ENCODE assay signal across 8 mouse cellular contexts in genomic region chr2:26316576-26317246, GRCm38 (mm10). TPM values are rescaled to one million over a fixed set of nuclear protein-coding genes. Genes with fewer than 3 reads are reported as not detected.
DNase-seq lines count a peak whose midpoint lies in the region; ATAC-seq and TF ChIP-seq lines count a peak whose summit lies in the region.

No protein-coding gene starts in this region.

- WGBS in liver, embryonic 11.5 days: 82% methylated on average over 9 of the region's 9 CpGs
- 73% methylated on average over 9 of the region's 9 CpGs for WGBS in embryonic facial prominence, embryonic 10.5 days
- 36% methylated on average over 9 of the region's 9 CpGs for WGBS in hindbrain, embryonic 16.5 days
- WGBS in midbrain, postnatal 0 days: 41% methylated on average over 9 of the region's 9 CpGs

- peak overlapping the region; percentile 81 for H3K4me3 ChIP-seq in liver, embryonic 11.5 days (ENCODE audit: low read depth, low read length)
- peak overlapping the region; percentile 91 for H3K4me3 ChIP-seq in embryonic facial prominence, embryonic 10.5 days
- peak overlapping the region; percentile 93 for H3K4me3 ChIP-seq in hindbrain, embryonic 16.5 days (ENCODE audit: low read length)
- H3K4me3 ChIP-seq in midbrain, postnatal 0 days (ENCODE audit: low read depth, low read length): peak overlapping the region; percentile 83

- H3K9me3 ChIP-seq in liver, embryonic 11.5 days (ENCODE audit: control insufficient read depth, low read length): no peaks in the 10 kb centered on the region
- H3K9me3 ChIP-seq in embryonic facial prominence, embryonic 10.5 days: no peaks in the 10 kb centered on the region
- no peaks in the 10 kb centered on the region for H3K9me3 ChIP-seq in hindbrain, embryonic 16.5 days (ENCODE audit: control insufficient read depth, low read length)
- no peaks in the 10 kb centered on the region for H3K9me3 ChIP-seq in midbrain, postnatal 0 days (ENCODE audit: low read length)

- H3K4me1 ChIP-seq in liver, embryonic 11.5 days (replicated peaks; ENCODE audit: control insufficient read depth, insufficient read depth, low read length): peaks cover 26% of the 10 kb centered on the region
- peaks cover 77% of the 10 kb centered on the region for H3K4me1 ChIP-seq in embryonic facial prominence, embryonic 10.5 days
- peaks cover 50% of the 10 kb centered on the region for H3K4me1 ChIP-seq in hindbrain, embryonic 16.5 days (ENCODE audit: control insufficient read depth, insufficient read depth, low read depth, low read length)
- H3K4me1 ChIP-seq in midbrain, postnatal 0 days (ENCODE audit: insufficient read depth, low read length): peaks cover 27% of the 10 kb centered on the region

- no peaks in the 10 kb centered on the region for H3K36me3 ChIP-seq in liver, embryonic 11.5 days (ENCODE audit: control insufficient read depth, insufficient read depth, low read length)
- peaks cover 43% of the 10 kb centered on the region for H3K36me3 ChIP-seq in embryonic facial prominence, embryonic 10.5 days (replicated peaks)
- H3K36me3 ChIP-seq in hindbrain, embryonic 16.5 days (ENCODE audit: control insufficient read depth, insufficient read depth, low read length): no peaks in the 10 kb centered on the region
- no peaks in the 10 kb centered on the region for H3K36me3 ChIP-seq in midbrain, postnatal 0 days (ENCODE audit: insufficient read depth, low read length)

- peak overlapping the region; percentile 95 for H3K4me2 ChIP-seq in liver, embryonic 11.5 days
- H3K4me2 ChIP-seq in hindbrain, embryonic 16.5 days (ENCODE audit: low read length): peak overlapping the region; percentile 95
- peak overlapping the region; percentile 94 for H3K4me2 ChIP-seq in midbrain, postnatal 0 days (ENCODE audit: low read depth, low read length, poor library complexity, severe bottlenecking)

- H3K27me3 ChIP-seq in liver, embryonic 11.5 days (replicated peaks; ENCODE audit: control insufficient read depth, insufficient read depth, low read length): 0 out of 2 replicates have a peak, but pooled peaks cover 2% of the 10 kb centered on the region
- no peaks in the 10 kb centered on the region for H3K27me3 ChIP-seq in embryonic facial prominence, embryonic 10.5 days (replicated peaks; ENCODE audit: low read depth, poor library complexity, severe bottlenecking)
- H3K27me3 ChIP-seq in hindbrain, embryonic 16.5 days (replicated peaks; ENCODE audit: control insufficient read depth, insufficient read depth, low read length): no peaks in the 10 kb centered on the region
- H3K27me3 ChIP-seq in midbrain, postnatal 0 days (ENCODE audit: insufficient read depth, low read length): no peaks in the 10 kb centered on the region

- ATAC-seq in liver, embryonic 11.5 days (replicated peaks; ENCODE audit: low FRiP score): no peak
- no peak for ATAC-seq in hindbrain, embryonic 16.5 days
- no peak for ATAC-seq in midbrain, postnatal 0 days (ENCODE audit: low FRiP score)

- H3K9ac ChIP-seq in liver, embryonic 11.5 days (ENCODE audit: low read depth, low read length): no peak overlapping the region; the same call in 1 of the 2 replicates
- H3K9ac ChIP-seq in hindbrain, embryonic 16.5 days (ENCODE audit: low read depth, low read length): peak overlapping the region; percentile 96
- peak overlapping the region; percentile 98 for H3K9ac ChIP-seq in midbrain, postnatal 0 days (replicated peaks; ENCODE audit: low read length, poor library complexity, severe bottlenecking)

- DNase-seq in liver, embryonic 11.5 days (ENCODE audit: low spot score): no peak
- no peak for DNase-seq in liver
- no peak for DNase-seq in embryonic facial prominence, embryonic 10.5 days (ENCODE audit: low spot score)
- peak; percentile 35 for DNase-seq in midbrain, postnatal 0 days (ENCODE audit: low spot score)
- no peak for DNase-seq in adrenal gland, postnatal 36 days
- DNase-seq in left cerebral cortex, adult 9 months (ENCODE audit: low spot score in 2 of 2): no peak
- DNase-seq in urinary bladder, postnatal 14 days (ENCODE audit: low spot score): no peak

- H3K27ac ChIP-seq in liver, embryonic 11.5 days (ENCODE audit: low read depth, low read length): no peak overlapping the region
- peak overlapping the region; percentile 97 for H3K27ac ChIP-seq in embryonic facial prominence, embryonic 10.5 days (replicated peaks)
- peak overlapping the region; percentile 99 for H3K27ac ChIP-seq in hindbrain, embryonic 16.5 days (ENCODE audit: low read depth, low read length)
- H3K27ac ChIP-seq in midbrain, postnatal 0 days (ENCODE audit: low read depth, low read length): peak overlapping the region; percentile 91

- TF ChIP-seq CTCF in midbrain, postnatal 0 days (IDR thresholded peaks at IDR 0.05): no peak

RNA-seq across cellular contexts. Expression of gene Gpsm1, which starts 1.4 kb away (rescaled TPM):
- polyA plus RNA-seq in liver, embryonic 11.5 days (2014; fragmentation: Nextera tagmentation; extraction: Ambion mirVana): 17.0 and 18.9 TPM in 2 replicates
- polyA plus RNA-seq in embryonic facial prominence, embryonic 10.5 days (2016; fragmentation: Nextera tagmentation; extraction: Ambion mirVana): 96.7 and 97.2 TPM in 2 replicates
- 177 and 185 TPM in 2 replicates for polyA plus RNA-seq in hindbrain, embryonic 16.5 days (2015; fragmentation: Nextera tagmentation; extraction: Ambion mirVana)
- 286 and 298 TPM in 2 replicates for total RNA-seq in midbrain, postnatal 0 days (2014; rRNA removed)
- 162 and 163 TPM in 2 replicates for polyA plus RNA-seq in midbrain, postnatal 0 days (2015; fragmentation: Nextera tagmentation; extraction: Ambion mirVana)
- total RNA-seq in adrenal gland, postnatal 36 days (2021): 10 to 100 TPM; 14.5 to 14.7 TPM

RNA-seq across cellular contexts. Expression of gene Ccdc187, which starts 22.4 kb away (rescaled TPM):
- not detected in 2 replicates for polyA plus RNA-seq in liver, embryonic 11.5 days (2014; fragmentation: Nextera tagmentation; extraction: Ambion mirVana)
- 0.03 and 0.04 TPM in 2 replicates for polyA plus RNA-seq in embryonic facial prominence, embryonic 10.5 days (2016; fragmentation: Nextera tagmentation; extraction: Ambion mirVana)
- 0.15 and 0.19 TPM in 2 replicates for polyA plus RNA-seq in hindbrain, embryonic 16.5 days (2015; fragmentation: Nextera tagmentation; extraction: Ambion mirVana)
- 2.8 and 3.7 TPM in 2 replicates for total RNA-seq in midbrain, postnatal 0 days (2014; rRNA removed)
- 0.16 and 0.23 TPM in 2 replicates for polyA plus RNA-seq in midbrain, postnatal 0 days (2015; fragmentation: Nextera tagmentation; extraction: Ambion mirVana)
- under 1 TPM; 0.36 to 0.46 TPM for total RNA-seq in adrenal gland, postnatal 36 days (2021)

RNA-seq across cellular contexts. Expression of gene Dnlz, which starts 35.2 kb away (rescaled TPM):
- polyA plus RNA-seq in liver, embryonic 11.5 days (2014; fragmentation: Nextera tagmentation; extraction: Ambion mirVana): 23.0 and 23.8 TPM in 2 replicates
- polyA plus RNA-seq in embryonic facial prominence, embryonic 10.5 days (2016; fragmentation: Nextera tagmentation; extraction: Ambion mirVana): 31.5 and 32.2 TPM in 2 replicates
- 30.1 and 32.6 TPM in 2 replicates for polyA plus RNA-seq in hindbrain, embryonic 16.5 days (2015; fragmentation: Nextera tagmentation; extraction: Ambion mirVana)
- 27.4 and 34.3 TPM in 2 replicates for total RNA-seq in midbrain, postnatal 0 days (2014; rRNA removed)
- polyA plus RNA-seq in midbrain, postnatal 0 days (2015; fragmentation: Nextera tagmentation; extraction: Ambion mirVana): 24.1 and 26.0 TPM in 2 replicates
- total RNA-seq in adrenal gland, postnatal 36 days (2021): 10 to 100 TPM; 22.2 to 22.9 TPM

RNA-seq across cellular contexts. Expression of gene Card9, which starts 44.0 kb away (rescaled TPM):
- polyA plus RNA-seq in liver, embryonic 11.5 days (2014; fragmentation: Nextera tagmentation; extraction: Ambion mirVana): 1.1 and 1.7 TPM in 2 replicates
- polyA plus RNA-seq in embryonic facial prominence, embryonic 10.5 days (2016; fragmentation: Nextera tagmentation; extraction: Ambion mirVana): 0.87 and 0.96 TPM in 2 replicates
- polyA plus RNA-seq in hindbrain, embryonic 16.5 days (2015; fragmentation: Nextera tagmentation; extraction: Ambion mirVana): 1.9 and 2.9 TPM in 2 replicates
- total RNA-seq in midbrain, postnatal 0 days (2014; rRNA removed): 7.0 and 11.9 TPM in 2 replicates
- 1.4 and 1.6 TPM in 2 replicates for polyA plus RNA-seq in midbrain, postnatal 0 days (2015; fragmentation: Nextera tagmentation; extraction: Ambion mirVana)
- total RNA-seq in adrenal gland, postnatal 36 days (2021): 1 to 10 TPM; 1.3 to 1.9 TPM
